Mouse (Mus musculus) thymus, postnatal 14 days (tissue): ENCODE data around the gene Zfp708.
"Not testable (repeated sequence)": the region's sequence is repeated elsewhere in the genome, so short reads cannot be mapped to it uniquely, and the experiment has no call there.

ENCODE experiments used
- DNase-seq: peaks from one replicate; pipeline ENCODE4 v3.0.0; 2021

The Zfp708 gene

DNA sequence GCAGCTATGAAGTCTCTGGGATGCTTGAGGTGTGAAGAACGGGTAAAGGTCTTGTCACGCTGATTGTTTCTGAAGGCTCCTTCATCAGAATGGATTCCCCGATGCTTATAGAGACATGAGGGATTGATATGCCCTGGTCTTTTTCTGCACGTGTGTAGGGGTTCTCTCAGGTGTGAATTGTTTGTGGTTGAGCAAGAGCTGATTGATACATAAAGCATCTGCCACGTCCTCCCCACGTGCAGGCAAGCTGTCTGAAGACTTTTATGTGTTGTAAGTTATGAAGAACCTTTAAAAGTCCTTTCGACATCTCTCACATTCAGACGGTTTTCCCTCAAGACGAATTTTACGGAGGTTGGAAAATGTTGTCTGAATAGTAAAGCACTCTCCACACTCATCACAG is at the start of gene Zfp708:
TSS of gene Zfp708 (minus strand) at position 101 of the 400 bp plus-strand sequence.
- no peak for DNase-seq

DNA sequence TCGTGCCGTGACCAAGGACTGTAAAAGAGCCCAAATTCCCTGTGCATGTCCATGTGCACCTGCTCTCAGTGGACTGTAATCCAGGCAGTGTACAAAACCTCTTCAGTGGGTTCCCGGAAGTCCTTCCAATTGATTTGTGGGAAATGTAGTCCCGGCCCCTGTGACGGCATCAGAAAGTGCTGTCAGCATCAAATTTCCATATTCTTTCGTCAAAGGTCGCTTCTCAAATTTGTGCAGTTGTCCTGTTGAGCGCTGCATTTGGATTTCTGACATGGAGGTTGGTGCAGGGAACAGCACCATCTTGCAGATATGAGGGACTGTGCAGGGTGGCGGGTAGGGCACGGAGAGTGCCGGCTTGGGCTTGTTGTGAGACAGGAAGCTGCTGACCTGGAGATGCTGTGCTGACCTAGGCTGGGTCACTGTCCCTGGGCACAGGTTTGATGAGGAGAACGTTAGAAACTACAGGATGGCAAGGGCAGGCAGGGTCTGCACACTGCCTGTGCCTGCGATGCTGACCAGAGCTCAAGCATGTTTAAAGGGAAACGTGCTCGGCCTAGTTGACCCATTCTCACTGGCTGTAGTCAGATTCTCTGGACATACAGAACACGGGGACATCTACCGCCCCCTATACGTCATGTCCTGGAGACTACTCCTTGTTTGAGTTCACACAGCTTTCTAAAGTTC is 30.4 kb upstream of the Zfp708 start:
- peak; percentile 81 for DNase-seq

DNA sequence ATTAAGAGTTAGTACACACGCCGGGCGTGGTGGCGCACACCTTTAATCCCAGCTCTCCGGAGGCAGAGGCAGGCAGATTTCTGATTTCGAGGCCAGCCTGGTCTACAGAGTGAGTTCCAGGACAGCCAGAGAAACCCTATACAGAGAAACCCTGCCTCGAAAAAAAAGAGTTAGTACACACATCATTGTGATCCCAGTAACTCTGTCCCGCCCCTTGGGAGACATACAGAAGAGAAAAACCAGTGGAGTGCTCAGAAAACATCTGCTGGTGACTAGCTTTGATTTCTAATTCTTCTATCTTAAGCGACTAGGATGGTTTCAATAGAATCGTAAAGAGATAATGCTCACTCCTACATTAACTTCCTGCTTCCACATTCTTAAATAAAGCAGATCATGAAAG is 29.7 kb upstream of the Zfp708 start:
- DNase-seq = not testable (repeated sequence)

DNA sequence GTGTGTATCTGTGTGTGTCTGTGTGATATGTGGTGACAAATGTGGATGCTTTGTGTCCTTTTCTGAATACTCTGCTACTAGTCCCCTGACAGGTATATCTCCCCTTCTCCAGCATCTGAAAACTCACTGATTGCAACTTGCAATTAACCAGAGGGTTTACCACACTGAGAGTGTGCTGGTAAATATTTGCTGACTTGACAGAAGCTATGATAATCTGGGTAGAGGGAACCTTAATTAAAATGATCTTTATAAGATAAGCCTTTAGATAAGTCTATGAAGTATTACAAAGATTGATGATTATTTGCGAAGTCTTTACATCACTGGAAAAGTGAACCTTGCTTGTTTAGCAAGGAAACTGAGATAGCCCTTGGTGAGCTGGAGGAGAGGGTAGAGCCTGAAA is 26.7 kb upstream of the Zfp708 start:
- no peak for DNase-seq

DNA sequence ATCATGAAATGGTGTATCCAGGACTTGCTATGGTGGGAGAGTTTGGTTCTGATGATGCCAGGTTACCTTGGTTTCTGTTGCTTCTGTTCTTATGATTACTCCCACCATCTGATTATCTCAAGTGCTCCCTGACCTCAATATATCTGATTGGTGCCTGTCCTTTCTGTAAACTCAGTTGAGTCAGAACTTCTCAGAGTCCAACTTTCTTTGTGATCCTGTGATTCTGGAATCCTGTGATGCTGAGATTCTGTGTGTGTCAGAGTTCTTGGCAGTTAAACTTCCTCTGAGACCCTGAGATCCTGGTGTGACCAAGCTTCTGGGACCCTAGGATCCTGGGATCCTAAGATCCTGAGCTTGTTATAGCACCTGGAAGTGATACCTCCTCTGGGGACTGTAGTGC is 23.6 kb upstream of the Zfp708 start, which contains the start of gene Zfp759:
TSS of gene Zfp759 (plus strand) at position 301 of the 400 bp plus-strand sequence.
- not testable (repeated sequence) for DNase-seq

DNA sequence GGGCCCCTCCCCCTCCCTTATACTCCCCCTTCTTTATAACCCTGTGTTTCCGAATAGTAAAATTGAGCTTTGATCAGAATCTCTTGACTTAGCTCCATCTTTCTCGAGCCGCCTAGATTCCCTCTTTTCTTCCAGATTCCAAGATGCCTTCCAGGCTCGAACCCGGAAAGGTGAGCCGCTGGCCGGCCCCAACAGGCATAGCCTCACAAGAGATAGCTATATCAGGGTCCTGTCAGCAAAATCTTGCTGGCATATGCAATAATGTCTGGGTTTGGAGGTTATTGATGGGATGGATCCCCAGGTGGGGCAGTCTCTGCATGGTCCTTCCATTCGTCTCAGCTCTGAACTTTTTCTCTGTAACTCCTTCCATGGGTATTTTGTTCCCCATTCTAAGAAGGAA is 18.4 kb upstream of the Zfp708 start, which contains the start of gene Rslcan18:
TSS of gene Rslcan18 (minus strand) at position 101 of the 400 bp plus-strand sequence.
- DNase-seq = not testable (repeated sequence)

DNA sequence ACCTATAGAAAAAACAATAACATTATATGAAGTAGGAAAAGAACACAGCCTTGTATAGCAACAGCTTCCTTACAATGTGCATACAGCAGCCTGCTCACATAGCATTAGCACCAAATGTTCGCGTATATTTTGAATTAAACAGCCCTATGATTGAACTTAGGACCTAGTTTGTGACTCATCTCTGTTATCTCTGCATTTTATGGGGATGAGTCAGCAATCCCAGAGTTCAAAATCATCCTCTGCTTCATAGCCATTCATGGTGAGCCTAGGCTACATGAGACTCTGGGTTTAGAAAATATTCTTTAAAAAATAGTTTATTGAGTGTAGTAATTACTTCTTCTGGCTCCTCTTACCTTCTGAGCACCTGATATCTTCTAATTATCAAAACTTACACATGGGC is 15.5 kb upstream of the Zfp708 start:
- DNase-seq = no peak

DNA sequence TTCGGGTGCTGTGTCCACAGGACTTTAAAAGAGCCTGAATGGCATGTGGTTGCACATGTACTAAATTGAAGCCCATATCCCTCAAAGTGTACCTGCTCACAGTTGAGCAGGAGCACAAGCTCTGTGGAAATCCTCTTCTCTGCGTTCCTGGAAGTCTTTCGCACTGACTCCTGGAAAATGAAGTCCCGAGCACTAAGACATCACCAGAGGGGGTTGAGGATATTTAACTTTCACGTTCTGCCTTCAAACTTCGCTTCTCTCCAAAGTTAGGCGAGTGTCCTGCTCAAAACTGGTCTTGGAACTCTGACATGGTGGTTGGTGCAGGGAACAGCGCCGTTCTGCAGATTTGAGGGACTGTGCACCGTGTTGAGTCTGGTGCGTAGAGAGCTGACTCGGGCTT is 14.3 kb upstream of the Zfp708 start:
- DNase-seq = no peak

DNA sequence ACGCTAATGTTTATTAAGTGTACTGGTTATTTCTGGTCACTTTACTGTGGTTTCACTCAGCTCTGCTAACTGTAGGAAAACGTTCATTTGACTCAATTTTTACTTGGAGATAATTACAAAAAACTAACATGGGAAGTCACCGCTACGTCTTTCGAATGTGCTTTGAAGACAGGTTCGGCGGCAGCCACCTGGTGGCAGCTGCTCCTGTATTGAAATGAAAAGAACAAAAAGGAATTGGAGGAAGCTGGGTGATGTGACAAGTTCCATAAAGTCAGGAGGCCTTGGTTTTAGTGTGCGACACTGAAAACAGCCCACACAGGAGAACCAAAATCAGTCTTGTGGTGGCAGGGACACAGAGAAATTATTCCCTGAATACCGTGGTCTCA is 11.0 kb upstream of the Zfp708 start:
- peak; percentile 76 for DNase-seq

DNA sequence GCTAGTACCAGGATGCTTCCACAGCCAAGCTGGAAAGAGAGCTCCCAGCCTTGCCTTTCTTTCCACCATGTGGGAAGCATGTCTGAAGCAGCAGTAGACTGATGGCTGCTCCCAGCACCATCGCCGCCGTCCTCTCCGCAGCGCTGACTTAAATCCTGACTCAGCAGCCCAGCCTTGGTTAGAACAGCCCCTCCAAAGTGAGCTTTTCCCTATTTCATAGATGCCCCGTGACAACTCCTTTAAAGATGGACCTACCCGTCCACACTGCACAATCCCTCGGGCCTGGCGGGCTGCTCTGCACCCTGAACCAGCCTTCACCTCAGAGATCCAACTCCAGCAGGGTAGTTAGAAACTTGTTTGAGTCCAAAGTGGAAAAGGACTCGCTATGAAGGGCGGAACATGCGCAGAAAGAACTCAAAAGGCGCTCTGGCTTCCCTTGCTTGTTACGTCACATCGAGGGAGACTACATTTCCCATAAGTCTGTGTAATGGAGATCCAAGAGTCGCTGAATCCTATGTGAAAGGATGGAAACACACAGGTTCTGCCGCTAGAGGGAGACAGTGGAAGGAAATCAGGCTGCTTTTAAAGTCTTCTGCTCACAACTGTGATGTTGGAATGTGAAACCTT is 10.5 kb upstream of the Zfp708 start, which contains the start of gene Gm28557:
TSS of gene Gm28557 (minus strand) at position 411 of the 627 bp plus-strand sequence.
- DNase-seq = peak; percentile 92

DNA sequence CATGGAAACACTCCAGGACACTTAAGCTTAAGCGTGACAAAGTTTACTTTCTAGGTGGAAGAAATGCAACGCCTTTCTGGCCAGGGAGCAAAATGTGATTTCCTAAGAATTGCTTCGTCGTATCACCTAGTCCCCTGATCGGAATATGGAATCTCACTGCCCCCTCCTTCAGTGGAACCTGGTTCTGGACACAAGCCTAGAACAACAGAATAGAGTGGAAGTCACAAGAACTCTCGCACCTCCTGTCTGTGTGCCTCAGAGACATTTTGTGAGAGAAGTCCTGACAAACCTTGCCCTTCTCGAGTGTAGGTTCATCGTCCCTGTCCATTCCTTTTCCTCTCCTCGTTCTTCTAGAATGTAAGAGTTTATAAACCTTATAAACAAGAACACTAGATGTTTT is 9.9 kb upstream of the Zfp708 start:
- DNase-seq = no peak

DNA sequence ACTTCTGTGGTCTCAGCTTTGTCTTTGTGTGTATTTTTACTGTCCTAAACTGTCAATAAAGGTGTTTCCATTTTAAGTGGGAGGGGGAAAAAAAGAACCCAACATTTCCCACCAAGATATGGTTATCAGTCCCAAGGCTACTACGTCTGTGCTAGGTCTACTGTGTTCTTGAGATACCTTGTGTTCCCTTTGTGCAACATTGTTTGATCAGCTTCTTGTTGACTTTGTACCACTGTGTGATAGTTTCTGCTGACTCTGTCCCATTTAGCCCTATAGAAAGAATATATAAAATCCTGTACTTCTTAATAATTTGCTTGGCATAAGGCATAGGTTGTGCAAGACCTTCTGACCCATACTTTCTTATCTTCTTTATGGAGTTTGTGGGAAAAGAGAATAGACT is 7.6 kb downstream of the Zfp708 start:
- DNase-seq = no peak

DNA sequence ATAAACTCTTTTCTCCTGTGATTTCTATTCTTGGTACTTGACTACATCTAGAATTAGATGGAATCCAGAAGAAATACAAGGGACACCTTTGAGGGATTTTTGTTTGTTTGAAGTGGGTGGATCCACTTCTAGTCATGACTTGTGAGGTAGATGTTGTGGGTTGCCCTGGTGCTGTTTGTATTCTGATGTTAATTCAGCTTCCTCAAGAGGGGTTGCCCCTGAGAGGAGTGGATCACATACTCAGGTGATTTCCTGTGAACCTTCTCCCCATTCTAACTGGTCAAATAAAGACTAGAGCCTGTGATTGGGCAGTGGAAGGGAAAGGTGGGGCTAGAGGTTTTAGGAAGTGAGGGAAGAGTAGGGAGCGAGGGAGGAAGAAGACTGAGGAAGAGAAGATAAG is 15.8 kb downstream of the Zfp708 start:
- DNase-seq = no peak

DNA sequence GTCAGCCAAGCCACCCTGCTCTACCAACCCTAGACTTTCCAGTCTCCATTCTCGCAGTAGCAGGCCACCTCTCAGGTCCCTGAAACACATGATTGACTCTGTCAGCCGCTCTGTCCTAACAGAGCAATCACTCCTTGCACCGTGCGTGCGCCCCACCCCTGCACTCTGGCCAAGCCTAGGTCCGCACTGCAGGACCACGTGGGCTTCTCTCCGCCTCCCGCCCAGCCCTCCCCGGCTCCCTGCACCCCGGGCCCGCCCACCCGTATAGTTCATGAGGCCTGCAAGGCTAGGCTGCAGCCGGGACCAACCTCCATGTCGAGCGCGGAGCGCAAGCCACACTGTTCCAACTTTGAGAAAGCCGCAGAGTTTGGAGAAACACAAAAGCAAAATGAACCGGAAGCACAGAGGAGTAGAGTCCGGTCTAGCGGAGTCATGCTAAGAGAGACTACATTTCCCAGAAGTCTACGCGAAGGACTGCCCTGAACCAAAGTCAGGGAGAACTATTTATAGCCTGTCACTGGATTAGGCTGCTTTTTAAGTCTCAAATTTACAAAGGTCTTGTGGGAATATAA is 16.5 kb downstream of the Zfp708 start:
- peak; percentile 62 for DNase-seq

DNA sequence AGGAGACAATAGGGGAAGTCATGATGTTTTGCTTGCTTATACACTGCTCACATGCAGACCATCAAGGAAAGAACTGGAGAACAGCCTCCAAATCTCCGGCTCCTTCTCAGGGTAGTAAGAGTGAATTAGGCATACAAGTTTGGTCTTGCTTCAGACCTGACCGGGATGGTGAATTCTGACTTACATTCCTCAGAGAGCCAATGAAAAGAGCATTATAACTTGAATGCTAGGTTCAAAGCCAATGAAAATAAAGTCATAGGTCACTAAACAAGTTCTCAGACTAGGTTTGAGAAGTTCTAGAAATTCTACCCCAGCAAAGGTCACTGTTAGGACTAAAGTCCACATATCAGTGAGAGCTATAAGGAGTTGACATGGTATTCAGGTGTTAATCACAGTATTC is 20.5 kb downstream of the Zfp708 start:
- no peak for DNase-seq

DNA sequence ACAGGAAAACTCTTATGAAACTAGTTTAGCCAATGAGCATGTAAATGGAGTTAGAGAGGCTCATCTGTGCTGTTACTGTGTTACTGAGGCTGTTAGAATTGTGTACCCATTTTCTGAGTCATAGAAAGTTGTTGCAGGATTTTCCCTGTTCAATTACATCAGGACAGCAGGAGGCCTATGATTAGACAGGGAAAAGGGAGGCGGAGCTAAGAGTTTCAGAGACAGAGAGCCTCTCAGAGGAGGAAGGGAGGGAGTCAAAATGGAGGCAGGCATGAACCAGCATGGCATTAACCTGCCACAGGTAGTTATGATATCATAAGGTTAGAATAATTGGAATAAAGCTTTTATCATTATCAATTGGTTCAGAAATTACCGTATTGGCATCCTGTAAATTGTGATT is 25.0 kb downstream of the Zfp708 start:
- DNase-seq = no peak

DNA sequence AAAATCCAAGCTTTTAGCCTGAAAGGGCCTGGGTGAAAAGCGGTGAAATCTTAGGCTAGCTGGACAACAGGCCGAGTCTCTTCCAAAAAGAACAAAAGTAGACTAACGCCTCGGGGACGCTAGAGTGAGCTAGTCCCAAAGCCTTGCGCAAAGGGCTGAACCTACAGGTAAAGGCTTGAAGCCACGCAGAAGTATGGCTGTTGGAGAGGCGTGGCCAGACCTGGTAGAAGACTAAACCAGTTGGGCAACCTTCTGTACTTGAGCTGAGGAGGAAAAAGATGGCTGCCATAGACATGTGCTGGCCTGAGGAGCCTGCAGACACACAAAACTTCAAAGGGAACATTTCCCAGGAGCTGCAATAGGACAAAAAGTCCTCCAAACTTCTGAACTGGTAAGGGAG is 32.4 kb downstream of the Zfp708 start:
- DNase-seq = no peak

DNA sequence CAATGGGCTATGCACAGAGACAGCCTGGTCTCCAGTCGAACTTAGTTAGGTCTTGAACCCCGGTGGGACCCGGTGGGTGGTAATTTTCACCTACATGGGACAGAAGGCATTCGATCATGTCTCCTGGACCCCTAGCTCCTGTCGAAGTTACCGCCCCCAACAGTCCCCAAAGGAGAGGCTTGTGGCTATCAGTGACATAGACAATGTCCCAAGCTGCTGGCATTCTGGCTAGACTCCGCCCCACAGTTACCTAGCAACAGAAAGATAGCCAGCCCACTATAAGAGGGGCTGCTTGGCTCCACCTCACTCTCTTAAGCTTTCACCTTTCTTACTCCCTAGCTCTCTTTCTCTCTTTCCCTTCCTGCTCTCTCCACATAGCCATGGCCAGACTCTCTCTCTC is 35.3 kb downstream of the Zfp708 start:
- no peak for DNase-seq

DNA sequence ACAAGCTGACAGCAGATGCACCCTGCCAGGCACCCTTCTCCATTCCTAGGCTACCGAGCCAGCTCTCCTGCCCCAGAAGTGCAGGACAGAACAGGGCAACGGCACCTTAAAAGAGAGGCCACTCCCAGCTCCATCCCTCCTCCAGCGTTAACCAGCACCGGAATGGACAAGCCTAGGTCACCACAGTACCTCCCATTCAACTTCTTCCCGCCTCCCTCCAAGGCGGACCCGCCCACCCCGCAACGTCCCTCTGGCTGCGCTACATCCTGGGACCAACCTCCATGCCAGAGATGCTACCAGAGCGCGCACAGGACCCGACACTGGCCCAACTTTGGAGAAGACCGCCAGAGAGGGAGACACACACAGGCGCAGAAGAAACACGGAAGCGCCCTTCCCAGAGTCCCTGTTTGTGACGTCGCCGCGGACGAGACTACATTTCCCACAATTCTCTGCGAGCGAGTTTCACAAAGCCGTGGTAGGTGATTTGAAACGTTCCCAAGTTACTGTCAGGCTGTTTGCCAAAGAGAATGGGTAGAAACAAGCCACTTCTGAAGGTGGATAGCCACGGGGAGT is 36.9 kb downstream of the Zfp708 start, which contains the start of gene Zfp712:
TSS of gene Zfp712 (minus strand) at position 385 of the 573 bp plus-strand sequence.
- peak; percentile 91 for DNase-seq

DNA sequence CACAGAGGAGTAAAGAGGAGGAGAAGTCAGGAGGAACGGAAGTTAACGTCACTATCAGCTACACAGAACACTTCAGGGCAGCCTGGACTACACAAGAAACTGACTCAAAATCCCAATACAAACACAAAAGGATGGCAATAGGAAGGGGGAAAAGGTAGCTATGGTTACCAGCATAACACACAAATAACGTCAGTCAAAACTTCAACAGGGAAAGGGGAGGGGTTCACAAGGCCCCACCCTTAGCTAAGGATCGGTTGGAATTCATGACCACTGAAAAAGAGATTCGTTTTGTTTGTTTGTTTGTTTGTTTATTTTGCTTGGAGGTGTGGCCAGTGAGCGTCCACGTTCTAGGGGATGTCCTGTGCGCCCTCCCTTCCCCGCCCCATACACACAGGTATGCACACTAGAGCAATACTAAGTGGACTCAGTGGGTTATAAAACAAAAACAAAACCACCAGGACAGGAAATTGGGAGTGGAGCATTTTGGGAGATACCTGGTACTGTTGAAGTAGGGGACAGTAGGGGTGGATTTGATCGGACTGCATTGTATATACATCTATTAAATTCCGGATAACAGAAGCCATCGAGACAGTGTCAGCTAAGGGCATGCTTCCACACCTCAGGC is 37.5 kb downstream of the Zfp708 start:
- peak; percentile 10 for DNase-seq
